Mouse (Mus musculus) small intestine, adult 2 months (tissue): Measurements from ENCODE around the gene Mrps15. TPM values are rescaled to one million over a fixed set of nuclear protein-coding genes. Genes with fewer than 3 reads are reported as not detected.

Experiments used
- H3K27ac ChIP-seq: fragments of 200-500 bp; 2 replicates; pipeline ENCODE4 v1.5.1; 2012; ENCODE audit warnings: low read depth, low read length, control low read depth, inconsistent platforms; ENCODE audit not compliant: insufficient read depth
- H3K27me3 ChIP-seq: fragments of 200-500 bp; 2 replicates; pipeline ENCODE4 v1.6.1; 2012; ENCODE audit warnings: mild to moderate bottlenecking, moderate library complexity, low read length, inconsistent platforms; ENCODE audit not compliant: control insufficient read depth, insufficient read depth
- H3K36me3 ChIP-seq: fragments of 200-500 bp; 2 replicates; pipeline ENCODE4 v1.6.1; 2012; ENCODE audit warnings: mild to moderate bottlenecking, low read length, control low read depth, inconsistent platforms; ENCODE audit not compliant: control insufficient read depth, insufficient read depth
- H3K4me1 ChIP-seq: fragments of 200-500 bp; 2 replicates; pipeline ENCODE4 v1.6.1; 2012; ENCODE audit warnings: low read length, inconsistent platforms, mixed read lengths; ENCODE audit not compliant: control insufficient read depth, insufficient read depth, insufficient read length
- H3K4me3 ChIP-seq: fragments of 200-500 bp; 2 replicates; pipeline ENCODE4 v1.5.1; 2012; ENCODE audit warnings: low read depth, mild to moderate bottlenecking, control low read depth, inconsistent platforms, low read length, moderate library complexity
- CTCF ChIP-seq: fragments of 200-500 bp; IDR thresholded peaks from 2 replicates; pipeline ENCODE4 v1.5.1; 2012; ENCODE audit warnings: low read depth, mild to moderate bottlenecking, control low read depth, inconsistent platforms, low read length, moderate library complexity, mixed read lengths; ENCODE audit not compliant: insufficient replicate concordance, insufficient read length; ENCODE audit errors: extremely low read depth
- POLR2A ChIP-seq: fragments of 200-500 bp; IDR thresholded peaks from 2 replicates; pipeline ENCODE4 v1.6.1; 2012; ENCODE audit warnings: low read depth, mild to moderate bottlenecking, control low read depth, inconsistent platforms, low read length, moderate library complexity
- WGBS: fragments of 180-500 bp; shearing (Covaris S2); methylation state at CpG from one replicate; pipeline ENCODE4 v1.1.7; 2018; 5-methylcytosine and 5-hydroxymethylcytosine counted together
- polyA plus RNA-seq: library from polyadenylated mRNA; depleted of rRNA; stranded (reverse); fragments of >200 nt; gene quantifications from 2 replicates; pipeline ENCODE4 v1.2.3, GENCODE M21; 2012

The Mrps15 gene
- polyA plus RNA-seq, 1 experiment: 204 TPM

DNA sequence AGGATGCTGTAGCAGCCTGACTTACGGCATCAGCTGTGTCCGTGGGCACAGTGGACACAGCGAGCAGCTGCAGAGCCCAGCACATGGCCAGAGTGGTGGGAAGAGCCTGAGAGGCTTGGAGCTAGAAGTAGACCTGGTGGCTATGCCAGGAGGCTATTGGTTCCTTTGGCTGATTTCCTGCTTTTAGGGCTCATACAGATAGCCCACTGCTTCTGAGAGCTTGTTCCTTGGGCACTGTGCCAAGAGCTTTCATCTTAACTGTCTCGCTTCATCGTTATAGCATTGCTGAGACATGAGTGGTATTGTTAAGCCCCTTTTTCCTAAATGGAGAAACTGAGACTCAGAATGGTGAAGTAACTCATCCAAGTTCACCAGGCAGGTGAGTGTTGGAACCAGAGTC, 20.9 kb upstream of the Mrps15 start:
- Histone ChIP-seq H3K27me3 (no peaks in the 10 kb centered on the region), H3K36me3 (no peaks in the 10 kb centered on the region), H3K4me3 (no peak overlapping the region), H3K4me1 (no peaks in the 10 kb centered on the region), H3K27ac (no peak overlapping the region)
- WGBS: 80% methylated on average over 5 of the region's 5 CpGs
- TF ChIP-seq CTCF: no peak
- no peak for TF ChIP-seq POLR2A

- Histone ChIP-seq H3K4me1 (no peaks in the 10 kb centered on the region), H3K27me3 (no peaks in the 10 kb centered on the region), H3K36me3 (no peaks in the 10 kb centered on the region), H3K4me3 (no peak overlapping the region), H3K27ac (no peak overlapping the region)
- 84% methylated on average over 3 of the region's 3 CpGs for WGBS
- TF ChIP-seq CTCF (no peak), POLR2A (no peak)
These were observed 18.7 kb upstream of the Mrps15 start for GRCm38 (mm10) chr4:126027980-126028379.

DNA sequence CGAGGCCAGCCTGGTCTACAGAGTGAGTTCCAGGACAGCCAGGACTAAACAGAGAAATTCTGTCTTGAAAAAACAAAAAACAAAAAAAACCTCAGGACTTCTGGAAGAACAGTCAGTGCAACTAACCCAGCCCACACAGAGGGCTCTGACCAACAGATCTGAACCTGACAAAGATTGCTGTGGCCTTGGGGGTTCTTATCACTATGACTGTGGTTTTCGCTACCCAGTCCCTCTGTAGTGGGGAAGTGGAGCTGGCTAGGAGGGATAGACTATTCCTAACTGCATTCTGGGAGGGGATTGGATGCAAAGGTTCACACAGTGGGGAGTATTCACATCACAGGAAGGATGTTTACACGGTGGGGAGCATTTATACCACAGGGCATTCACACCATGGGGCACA, 17.7 kb upstream of the Mrps15 start:
- H3K4me1 ChIP-seq: no peaks in the 10 kb centered on the region
- H3K27ac ChIP-seq: no peak overlapping the region
- 53% methylated on average over 3 of the region's 3 CpGs for WGBS
- no peak overlapping the region for H3K4me3 ChIP-seq
- TF ChIP-seq CTCF (no peak), POLR2A (no peak)
- H3K36me3 ChIP-seq: no peaks in the 10 kb centered on the region
- H3K27me3 ChIP-seq: no peaks in the 10 kb centered on the region

- TF ChIP-seq CTCF (no peak), POLR2A (no peak)
- WGBS: 62% methylated on average over 5 of the region's 5 CpGs
- H3K27ac ChIP-seq: no peak overlapping the region
- H3K4me3 ChIP-seq: no peak overlapping the region
- no peaks in the 10 kb centered on the region for H3K27me3 ChIP-seq
- no peaks in the 10 kb centered on the region for H3K36me3 ChIP-seq
- H3K4me1 ChIP-seq: no peaks in the 10 kb centered on the region
These were observed 16.0 kb upstream of the Mrps15 start for GRCm38 (mm10) chr4:126030705-126031104.

DNA sequence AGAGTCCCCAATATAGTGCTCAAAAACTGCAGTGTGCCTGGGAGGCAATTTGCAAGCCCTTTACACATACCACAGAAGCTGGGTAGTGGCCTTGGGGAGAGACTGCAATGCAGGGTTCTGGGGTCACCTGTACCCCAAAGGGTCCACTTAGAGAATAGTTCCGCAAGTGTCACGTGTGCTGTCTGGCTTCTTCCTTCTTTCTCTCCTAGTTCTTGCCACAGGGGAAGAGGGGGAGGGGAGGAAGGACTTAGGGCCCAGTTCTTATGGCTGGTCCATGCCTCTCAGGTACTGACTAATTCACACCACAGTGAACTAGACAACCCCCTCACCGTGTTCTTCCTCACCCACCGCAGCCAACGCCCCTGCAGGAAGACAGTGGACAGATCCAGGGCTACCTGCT, 11.3 kb upstream of the Mrps15 start:
- no peak for TF ChIP-seq CTCF
- no peak for TF ChIP-seq POLR2A
- no peaks in the 10 kb centered on the region for H3K4me1 ChIP-seq
- no peak overlapping the region for H3K27ac ChIP-seq
- H3K4me3 ChIP-seq: no peak overlapping the region
- H3K36me3 ChIP-seq: no peaks in the 10 kb centered on the region
- no peaks in the 10 kb centered on the region for H3K27me3 ChIP-seq
- 78% methylated on average over 5 of the region's 5 CpGs for WGBS

DNA sequence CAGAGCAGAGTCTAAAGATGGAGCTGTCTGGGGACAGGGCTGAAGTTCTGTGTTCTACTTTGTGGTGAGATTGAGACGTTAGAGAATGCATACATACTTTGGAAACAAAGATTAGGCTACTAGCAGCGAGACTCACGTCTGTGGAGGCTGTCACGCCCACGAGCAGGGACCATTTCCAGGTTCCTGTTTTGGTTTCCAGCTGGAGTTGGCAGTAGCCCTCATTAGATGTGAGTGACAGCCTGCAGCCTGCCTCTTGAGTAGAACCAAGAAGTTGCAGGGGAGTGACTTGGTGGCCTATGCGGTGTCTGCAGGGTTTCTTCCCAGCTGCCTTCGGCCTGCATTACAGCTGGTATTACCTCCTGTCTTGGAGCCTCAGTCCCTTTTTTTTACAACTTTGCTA, 4.9 kb downstream of the Mrps15 start:
- no peaks in the 10 kb centered on the region for H3K27me3 ChIP-seq
- H3K27ac ChIP-seq: no peak overlapping the region
- no peak overlapping the region for H3K4me3 ChIP-seq
- peaks cover 30% of the 10 kb centered on the region for H3K36me3 ChIP-seq
- no peak for TF ChIP-seq POLR2A
- TF ChIP-seq CTCF: no peak
- H3K4me1 ChIP-seq: peaks cover 13% of the 10 kb centered on the region; the same call in 1 of the 2 replicates
- 66% methylated on average over 7 of the region's 7 CpGs for WGBS

- Histone ChIP-seq H3K27ac (no peak overlapping the region), H3K36me3 (peaks cover 21% of the 10 kb centered on the region), H3K27me3 (no peaks in the 10 kb centered on the region), H3K4me3 (peak overlapping the region; percentile 84), H3K4me1 (peaks cover 10% of the 10 kb centered on the region; the same call in 1 of the 2 replicates)
- TF ChIP-seq CTCF (no peak; the same call in 1 of the 2 replicates), POLR2A (no peak)
- WGBS: 7% methylated on average over 19 of the region's 19 CpGs
These were observed 10.7 kb downstream of the Mrps15 start for GRCm38 (mm10) chr4:126057207-126058133.
